Mouse (Mus musculus): ENCODE measurements at regions not wholly inside any gene's neighbourhood (a gene's known extent, or its start where the extent isn't known, plus 50 kb on each side); places are given as distances from the start of the nearest gene placed in this dataset.

- TF ChIP-seq POLR2A (IDR thresholded peaks at IDR 0.05; ENCODE audit: extremely low read depth, insufficient read depth, low read length), result no peak
- no peak for TF ChIP-seq CTCF (IDR thresholded peaks at IDR 0.05; ENCODE audit: extremely low read depth, insufficient read depth, low read length)
- Histone ChIP-seq H3K27ac (ENCODE audit: insufficient read depth, low read length) (no peak overlapping the region), H3K4me1 (ENCODE audit: control insufficient read depth, insufficient read depth, low read length) (peaks cover 3% of the 10 kb centered on the region; the same call in 1 of the 2 replicates), H3K4me3 (ENCODE audit: insufficient read depth, low read length) (no peak overlapping the region)
Observed at GRCm38 (mm10) chr1:92700107-92700506, 51.5 kb upstream of the Otos start.

- Histone ChIP-seq H3K4me1 (ENCODE audit: control insufficient read depth, insufficient read depth, low read length) (peaks cover 3% of the 10 kb centered on the region; the same call in 1 of the 2 replicates), H3K4me3 (ENCODE audit: insufficient read depth, low read length) (no peak overlapping the region), H3K27ac (ENCODE audit: insufficient read depth, low read length) (no peak overlapping the region)
- TF ChIP-seq POLR2A (IDR thresholded peaks at IDR 0.05; ENCODE audit: extremely low read depth, insufficient read depth, low read length), result no peak
- no peak for TF ChIP-seq CTCF (IDR thresholded peaks at IDR 0.05; ENCODE audit: extremely low read depth, insufficient read depth, low read length)
Observed at GRCm38 (mm10) chr1:92699697-92700096, 51.1 kb upstream of the Otos start.

- no peak overlapping the region; the same call in 1 of the 2 replicates for H3K27ac ChIP-seq (ENCODE audit: insufficient read depth, low read length)
Observed at GRCm38 (mm10) chr1:92699048-92699447, 50.4 kb upstream of the Otos start.

GRCm38 (mm10) chr1:92698541-92698940 lies 49.9 kb upstream of the Otos start:
- Histone ChIP-seq H3K27ac (ENCODE audit: insufficient read depth, low read length) (no peak overlapping the region; the same call in 1 of the 2 replicates), H3K4me3 (ENCODE audit: insufficient read depth, low read length) (no peak overlapping the region), H3K4me1 (ENCODE audit: control insufficient read depth, insufficient read depth, low read length) (peaks cover 3% of the 10 kb centered on the region; the same call in 1 of the 2 replicates)
- TF ChIP-seq POLR2A (IDR thresholded peaks at IDR 0.05; ENCODE audit: extremely low read depth, insufficient read depth, low read length) (no peak), CTCF (IDR thresholded peaks at IDR 0.05; ENCODE audit: extremely low read depth, insufficient read depth, low read length) (no peak)

More at GRCm38 (mm10) chr1:92699048-92699447, 50.4 kb upstream of the Otos start:
- TF ChIP-seq CTCF (IDR thresholded peaks at IDR 0.05; ENCODE audit: extremely low read depth, insufficient read depth, low read length) (no peak), POLR2A (IDR thresholded peaks at IDR 0.05; ENCODE audit: extremely low read depth, insufficient read depth, low read length) (no peak)
- no peak overlapping the region for H3K4me3 ChIP-seq (ENCODE audit: insufficient read depth, low read length)
- peaks cover 3% of the 10 kb centered on the region; the same call in 1 of the 2 replicates for H3K4me1 ChIP-seq (ENCODE audit: control insufficient read depth, insufficient read depth, low read length)
